Mouse (Mus musculus) hindbrain, embryonic 11.5 days (tissue): Measurements from ENCODE around the gene Daam1. TPM values are rescaled to one million over a fixed set of nuclear protein-coding genes. Genes with fewer than 3 reads are reported as not detected.

Experiments used
- ATAC-seq: fragments of 200-750 bp; cut with Nextera tagmentation; 2 replicates; pipeline ENCODE4 v1.8.0; 2017; ENCODE audit warnings: mild to moderate bottlenecking, moderate TSS enrichment, moderate library complexity; ENCODE audit not compliant: low FRiP score
- DNase-seq: peaks from one replicate; pipeline ENCODE4 v3.0.0-alpha.2; 2015; ENCODE audit warnings: low spot score
- H3K27ac ChIP-seq: fragments of 300-500 bp; sonication (generic); 2 replicates; pipeline ENCODE4 v1.5.1; 2014; ENCODE audit warnings: mild to moderate bottlenecking, low read depth, low read length
- H3K27me3 ChIP-seq: fragments of 300-500 bp; sonication (generic); 2 replicates; pipeline ENCODE4 v1.6.1; 2014; ENCODE audit warnings: mild to moderate bottlenecking, low read length, moderate library complexity, mixed read lengths; ENCODE audit not compliant: control insufficient read depth, insufficient read depth
- H3K36me3 ChIP-seq: fragments of 300-500 bp; sonication (generic); 2 replicates; pipeline ENCODE4 v1.6.1; 2014; ENCODE audit warnings: mild to moderate bottlenecking, low read length, moderate library complexity, mixed read lengths; ENCODE audit not compliant: control insufficient read depth, insufficient read depth
- H3K4me1 ChIP-seq: fragments of 300-500 bp; sonication (generic); replicated peaks from 2 replicates; pipeline ENCODE4 v1.6.1; 2014; ENCODE audit warnings: low read length, mixed read lengths; ENCODE audit not compliant: control insufficient read depth, insufficient read depth
- H3K4me2 ChIP-seq: fragments of 300-500 bp; sonication (generic); replicated peaks from 2 replicates; pipeline ENCODE4 v1.6.1; 2014; ENCODE audit warnings: mild to moderate bottlenecking, low read depth, low read length
- H3K4me3 ChIP-seq: fragments of 300-500 bp; sonication (generic); 2 replicates; pipeline ENCODE4 v1.5.1; 2014; ENCODE audit warnings: low read depth, low read length
- H3K9ac ChIP-seq: fragments of 300-500 bp; sonication (generic); 2 replicates; pipeline ENCODE4 v1.6.1; 2014; ENCODE audit warnings: low read depth, low read length
- H3K9me3 ChIP-seq: fragments of 300-500 bp; sonication (generic); 2 replicates; pipeline ENCODE4 v1.6.1; 2016; ENCODE audit warnings: low read length; ENCODE audit not compliant: control insufficient read depth
- WGBS: fragments of 180-500 bp; shearing (Covaris S2); extraction: QIAGEN DNeasy Blood & Tissue Kit; methylation state at CpG from one replicate; pipeline ENCODE4 v1.1.7; 2014; 5-methylcytosine and 5-hydroxymethylcytosine counted together
- polyA plus RNA-seq: library from polyadenylated mRNA; unstranded; fragments of >200 nt; fragmentation: Nextera tagmentation; extraction: Ambion mirVana; gene quantifications from 2 replicates; pipeline ENCODE4 v1.2.1, GENCODE M21; 2014

Gene Daam1
- polyA plus RNA-seq, 1 experiment from 2014 or later = 30.9 TPM

- H3K9ac ChIP-seq = no peak overlapping the region
- H3K4me1 ChIP-seq = no peaks in the 10 kb centered on the region
- 0 out of 2 replicates have a peak, but pooled peaks cover 3% of the 10 kb centered on the region for H3K36me3 ChIP-seq
- DNase-seq (no peak), ATAC-seq (no peak)
- H3K9me3 ChIP-seq = no peaks in the 10 kb centered on the region
- no peaks in the 10 kb centered on the region for H3K27me3 ChIP-seq
- 84% methylated on average over 2 of the region's 2 CpGs for WGBS
- no peak overlapping the region for H3K4me2 ChIP-seq
- no peak overlapping the region for H3K4me3 ChIP-seq
- H3K27ac ChIP-seq = no peak overlapping the region
Measured at GRCm38 (mm10) chr12:71996920-71997319, 166.0 kb downstream of the Daam1 start.

- Histone ChIP-seq H3K9me3 (no peaks in the 10 kb centered on the region), H3K4me3 (no peak overlapping the region), H3K4me1 (no peaks in the 10 kb centered on the region), H3K36me3 (0 out of 2 replicates have a peak, but pooled peaks cover 3% of the 10 kb centered on the region), H3K4me2 (no peak overlapping the region), H3K27me3 (no peaks in the 10 kb centered on the region), H3K27ac (no peak overlapping the region), H3K9ac (no peak overlapping the region)
- ATAC-seq = no peak
- no peak for DNase-seq
- WGBS = 84% methylated on average over 4 of the region's 4 CpGs
Measured at GRCm38 (mm10) chr12:71997364-71997763, 166.5 kb downstream of the Daam1 start.

DNA sequence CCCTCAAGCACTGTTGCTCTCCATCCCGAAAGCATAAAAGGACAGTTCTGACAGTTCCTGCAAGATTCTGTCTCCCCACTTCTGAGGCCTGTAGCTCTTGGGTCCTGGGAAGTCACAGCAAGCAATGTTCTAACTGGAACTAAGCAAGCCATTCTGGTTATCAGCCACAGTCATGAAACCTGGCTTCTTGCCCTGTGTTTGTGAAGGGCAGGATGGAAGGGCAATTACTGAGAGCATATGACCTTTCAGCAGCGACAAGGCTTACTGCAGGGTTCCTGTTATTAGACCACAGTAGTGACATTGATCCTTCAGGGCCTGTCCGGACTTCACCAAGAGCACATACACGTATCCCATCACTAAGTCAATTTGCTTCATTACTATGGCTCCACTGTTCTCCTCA, 167.8 kb downstream of the Daam1 start:
- no peak overlapping the region for H3K27ac ChIP-seq
- H3K27me3 ChIP-seq = no peaks in the 10 kb centered on the region
- DNase-seq (no peak), ATAC-seq (no peak)
- no peaks in the 10 kb centered on the region for H3K36me3 ChIP-seq
- H3K4me1 ChIP-seq = no peaks in the 10 kb centered on the region
- no peaks in the 10 kb centered on the region for H3K9me3 ChIP-seq
- WGBS = 90% methylated on average over 4 of the region's 4 CpGs
- H3K4me2 ChIP-seq = no peak overlapping the region
- H3K9ac ChIP-seq = no peak overlapping the region
- no peak overlapping the region for H3K4me3 ChIP-seq

DNA sequence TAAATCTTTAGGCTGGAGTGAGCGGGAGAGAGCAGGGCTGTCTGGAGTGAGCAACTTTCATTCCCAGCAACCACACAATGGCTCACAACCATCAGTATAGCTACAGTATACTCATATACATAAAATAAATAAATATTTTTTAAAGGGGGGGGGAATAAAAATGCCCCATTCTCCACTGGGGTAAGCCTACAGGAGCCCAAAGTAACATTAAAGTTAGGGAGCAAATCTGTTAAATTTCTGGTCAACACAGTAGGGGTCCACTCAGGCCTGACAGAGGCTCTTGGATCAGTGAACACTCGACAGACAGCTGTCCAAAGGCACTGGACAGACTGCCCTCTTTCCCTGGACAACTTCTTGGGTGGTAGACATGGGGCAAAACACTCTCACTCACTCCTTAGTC, 168.8 kb downstream of the Daam1 start:
- H3K9ac ChIP-seq = no peak overlapping the region
- H3K27ac ChIP-seq = no peak overlapping the region
- H3K4me3 ChIP-seq = no peak overlapping the region
- ATAC-seq (no peak), DNase-seq (no peak)
- H3K4me2 ChIP-seq = no peak overlapping the region
- H3K9me3 ChIP-seq = no peaks in the 10 kb centered on the region
- H3K36me3 ChIP-seq = no peaks in the 10 kb centered on the region
- H3K4me1 ChIP-seq = no peaks in the 10 kb centered on the region
- no peaks in the 10 kb centered on the region for H3K27me3 ChIP-seq
- WGBS = 87% methylated on average over 2 of the region's 2 CpGs

- no peak for ATAC-seq
- H3K4me3 ChIP-seq = no peak overlapping the region
- no peak for DNase-seq
- no peak overlapping the region for H3K27ac ChIP-seq
- no peak overlapping the region for H3K9ac ChIP-seq
- H3K4me1 ChIP-seq = no peaks in the 10 kb centered on the region
- no peaks in the 10 kb centered on the region for H3K27me3 ChIP-seq
- no peak overlapping the region for H3K4me2 ChIP-seq
- no peaks in the 10 kb centered on the region for H3K36me3 ChIP-seq
- H3K9me3 ChIP-seq = no peaks in the 10 kb centered on the region
- 88% methylated on average over 1 of the region's 1 CpGs for WGBS
Measured at GRCm38 (mm10) chr12:72001811-72002210, 170.9 kb downstream of the Daam1 start.

DNA sequence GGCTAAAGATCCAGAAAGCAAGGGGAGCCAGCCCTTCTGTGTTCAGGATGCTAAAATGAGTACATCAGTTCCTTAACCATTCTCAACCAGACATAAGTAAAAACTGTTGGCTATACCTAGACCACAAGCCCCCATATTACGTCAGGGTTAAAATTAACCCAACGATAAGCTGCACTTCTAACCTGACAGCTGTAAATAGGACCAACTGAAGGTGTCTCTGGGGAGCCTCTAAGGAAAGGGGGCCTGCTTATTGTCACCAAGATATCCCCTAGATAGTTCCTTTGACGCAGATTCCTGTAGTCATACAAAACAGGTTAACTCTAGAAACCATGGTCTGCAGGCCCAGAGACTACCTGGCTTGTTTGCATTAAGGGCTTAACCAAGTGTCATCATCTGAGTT, 174.4 kb downstream of the Daam1 start:
- ATAC-seq = no peak
- H3K27me3 ChIP-seq = no peaks in the 10 kb centered on the region
- no peak for DNase-seq
- H3K9me3 ChIP-seq = no peaks in the 10 kb centered on the region
- H3K36me3 ChIP-seq = no peaks in the 10 kb centered on the region
- H3K27ac ChIP-seq = no peak overlapping the region
- H3K4me3 ChIP-seq = no peak overlapping the region
- WGBS = 90% methylated on average over 3 of the region's 3 CpGs
- no peak overlapping the region for H3K9ac ChIP-seq
- H3K4me1 ChIP-seq = no peaks in the 10 kb centered on the region
- no peak overlapping the region for H3K4me2 ChIP-seq

GRCm38 (mm10) chr12:72007656-72008055, 176.8 kb downstream of the Daam1 start:
- Histone ChIP-seq H3K36me3 (no peaks in the 10 kb centered on the region), H3K4me1 (no peaks in the 10 kb centered on the region), H3K4me3 (no peak overlapping the region), H3K27me3 (no peaks in the 10 kb centered on the region), H3K27ac (no peak overlapping the region), H3K4me2 (no peak overlapping the region), H3K9ac (no peak overlapping the region), H3K9me3 (no peaks in the 10 kb centered on the region)
- DNase-seq = no peak
- no peak for ATAC-seq
- 80% methylated on average over 3 of the region's 3 CpGs for WGBS

GRCm38 (mm10) chr12:72009051-72009902, 178.4 kb downstream of the Daam1 start:
- no peak overlapping the region for H3K4me3 ChIP-seq
- 93% methylated on average over 13 of the region's 13 CpGs for WGBS
- ATAC-seq = no peak
- no peaks in the 10 kb centered on the region for H3K36me3 ChIP-seq
- H3K4me2 ChIP-seq = no peak overlapping the region
- no peaks in the 10 kb centered on the region for H3K27me3 ChIP-seq
- H3K9me3 ChIP-seq = no peaks in the 10 kb centered on the region
- H3K4me1 ChIP-seq = no peaks in the 10 kb centered on the region
- H3K9ac ChIP-seq = no peak overlapping the region
- H3K27ac ChIP-seq = no peak overlapping the region
- no peak for DNase-seq

GRCm38 (mm10) chr12:72011404-72011803, 180.5 kb downstream of the Daam1 start:
- no peak overlapping the region for H3K4me3 ChIP-seq
- H3K36me3 ChIP-seq = no peaks in the 10 kb centered on the region
- ATAC-seq (no peak), DNase-seq (no peak)
- H3K4me1 ChIP-seq = no peaks in the 10 kb centered on the region
- H3K27ac ChIP-seq = no peak overlapping the region
- no peaks in the 10 kb centered on the region for H3K27me3 ChIP-seq
- H3K9me3 ChIP-seq = no peaks in the 10 kb centered on the region
- H3K9ac ChIP-seq = no peak overlapping the region
- WGBS = 93% methylated on average over 3 of the region's 3 CpGs
- no peak overlapping the region for H3K4me2 ChIP-seq
